18 mouse cellular contexts compared by ENCODE assay signal in the genomic region with DNA sequence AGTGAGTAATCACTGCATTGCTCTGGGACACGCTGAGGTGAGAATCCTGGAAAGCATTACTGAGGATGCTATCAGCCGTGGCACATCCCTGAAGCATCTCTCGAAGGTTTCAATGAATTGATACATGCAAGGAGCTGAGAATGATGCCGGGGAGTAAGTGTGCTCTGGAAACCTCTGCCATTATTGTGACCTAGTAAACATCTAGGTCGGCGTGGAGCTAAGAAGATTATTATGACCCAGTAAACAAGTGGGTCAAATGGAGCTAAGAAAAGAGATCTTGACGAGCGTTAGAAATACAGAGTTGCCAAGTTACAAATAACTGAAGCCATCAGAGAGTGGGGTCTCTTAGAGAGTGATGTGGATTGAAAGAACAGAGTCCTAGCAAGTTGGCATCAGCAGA.
"Had no signal": no experiment of that assay in that cellular context is flagged by ENCODE, and none has a peak within 500 bp of the region (broad histone marks: within the 10 kb centered on the region; RNA-seq: fewer than 3 reads in every experiment).

No protein-coding gene starts in this region.

- H3K27me3 ChIP-seq: liver, embryonic 12.5 days; midbrain, embryonic 12.5 days; neural tube, embryonic 13.5 days; neural tube, embryonic 15.5 days; stomach, embryonic 15.5 days had no signal

- H3K4me3 ChIP-seq: liver, embryonic 12.5 days; midbrain, embryonic 10.5 days; midbrain, embryonic 12.5 days; myocyte; neural tube, embryonic 13.5 days; neural tube, embryonic 15.5 days; stomach, embryonic 15.5 days had no signal

- H3K9me3 ChIP-seq: liver, embryonic 12.5 days; midbrain, embryonic 10.5 days; midbrain, embryonic 12.5 days; neural tube, embryonic 13.5 days; neural tube, embryonic 15.5 days; stomach, embryonic 15.5 days had no signal

- DNase-seq: lung, adult 18-20 months; lung, embryonic 14.5 days; lung, postnatal 10 days; lung, postnatal 4 days; midbrain, embryonic 14.5 days; right cerebral cortex, adult 18-20 months; thymus, adult 2 months; thymus, postnatal 25 days; thymus, postnatal 4 days had no signal

- H3K36me3 ChIP-seq: liver, embryonic 12.5 days; midbrain, embryonic 10.5 days; midbrain, embryonic 12.5 days; neural tube, embryonic 13.5 days; neural tube, embryonic 15.5 days; stomach, embryonic 15.5 days had no signal

- H3K27ac ChIP-seq: liver, embryonic 12.5 days; liver, embryonic 14.5 days; midbrain, embryonic 10.5 days; midbrain, embryonic 12.5 days; neural tube, embryonic 13.5 days; neural tube, embryonic 15.5 days; stomach, embryonic 15.5 days; stomach, postnatal 0 days had no signal

- H3K4me1 ChIP-seq: liver, embryonic 12.5 days; midbrain, embryonic 10.5 days; midbrain, embryonic 12.5 days; neural tube, embryonic 13.5 days; neural tube, embryonic 15.5 days; stomach, embryonic 15.5 days had no signal
